Mouse (Mus musculus): ENCODE data around the gene Wdr47.
"Not testable (repeated sequence)": the region's sequence is repeated elsewhere in the genome, so short reads cannot be mapped to it uniquely, and the experiment has no call there.

The Wdr47 gene

GRCm38 (mm10) chr3:108640998-108641397 is 49.9 kb downstream of the Wdr47 start:
- no peak for DNase-seq

GRCm38 (mm10) chr3:108644856-108645255 is 53.8 kb downstream of the Wdr47 start:
- no peak for DNase-seq

- DNase-seq = peak; percentile 28
Observed at GRCm38 (mm10) chr3:108646036-108646435, 55.0 kb downstream of the Wdr47 start.

GRCm38 (mm10) chr3:108647681-108648080 is 56.6 kb downstream of the Wdr47 start:
- DNase-seq = not testable (repeated sequence)

- DNase-seq = no peak
Observed at GRCm38 (mm10) chr3:108652866-108653642, 62.0 kb downstream of the Wdr47 start.

GRCm38 (mm10) chr3:108653710-108654379 is 62.8 kb downstream of the Wdr47 start, which contains the start of gene Clcc1:
Gene Clcc1, plus strand, starts transcription at chr3:108653913.
- DNase-seq = peak; percentile 93

- DNase-seq = no peak
Observed at GRCm38 (mm10) chr3:108654566-108654965, 63.5 kb downstream of the Wdr47 start.

GRCm38 (mm10) chr3:108655486-108655885 is 64.4 kb downstream of the Wdr47 start:
- DNase-seq = no peak

- no peak for DNase-seq
Observed at GRCm38 (mm10) chr3:108658612-108659011, 67.5 kb downstream of the Wdr47 start.

GRCm38 (mm10) chr3:108660941-108661340 is 69.9 kb downstream of the Wdr47 start:
- DNase-seq = no peak

- DNase-seq = peak; percentile 30
Observed at GRCm38 (mm10) chr3:108676616-108677015, 85.5 kb downstream of the Wdr47 start.

GRCm38 (mm10) chr3:108681004-108681403 is 89.9 kb downstream of the Wdr47 start:
- DNase-seq = no peak

GRCm38 (mm10) chr3:108683597-108683996 is 92.5 kb downstream of the Wdr47 start:
- DNase-seq = not testable (repeated sequence)

- DNase-seq = no peak
Observed at GRCm38 (mm10) chr3:108685701-108686100, 94.6 kb downstream of the Wdr47 start.

- DNase-seq = no peak
Observed at GRCm38 (mm10) chr3:108689015-108689441, 97.9 kb downstream of the Wdr47 start.

- DNase-seq = no peak
Observed at GRCm38 (mm10) chr3:108689446-108689845, 98.4 kb downstream of the Wdr47 start.

GRCm38 (mm10) chr3:108689979-108690378 is 98.9 kb downstream of the Wdr47 start:
- no peak for DNase-seq

- DNase-seq = no peak
Observed at GRCm38 (mm10) chr3:108694321-108694720, 103.2 kb downstream of the Wdr47 start.

All from right cerebral cortex, postnatal 4 days (tissue).